Mouse (Mus musculus) bone marrow macrophage, adult 2 months (primary cell): ENCODE data around the gene Bola2.

Experiments
- CTCF ChIP-seq: IDR thresholded peaks from 2 replicates; pipeline ENCODE4 v1.5.1; 2012; ENCODE audit warnings: low read depth, mild to moderate bottlenecking, low read length, moderate library complexity
- POLR2A ChIP-seq: IDR thresholded peaks from 2 replicates; pipeline ENCODE4 v1.6.1; 2012; ENCODE audit warnings: mild to moderate bottlenecking, low read depth, low read length, borderline replicate concordance

DNA sequence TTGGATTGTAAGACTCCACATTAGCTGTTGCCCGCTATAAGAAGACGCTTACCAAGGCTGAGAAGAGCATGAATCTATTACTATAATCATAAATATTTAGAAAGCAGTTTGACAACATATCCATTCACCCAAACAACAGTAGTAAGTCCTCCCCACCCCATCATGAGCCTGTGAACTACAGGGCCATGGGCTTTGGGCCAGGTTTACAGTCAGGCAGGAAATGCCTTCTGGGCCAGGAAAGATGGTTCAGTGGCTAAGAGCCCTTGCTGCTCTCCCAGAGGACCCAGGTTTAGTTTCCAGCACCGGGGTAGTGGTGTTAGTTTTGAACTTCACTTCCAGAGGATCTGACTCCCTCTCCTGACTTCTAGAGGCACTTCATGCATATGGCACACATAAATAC is 22.4 kb downstream of the Bola2 start:
- TF ChIP-seq CTCF (no peak), POLR2A (no peak)
